Mouse (Mus musculus) spleen, postnatal 4 days (tissue): ENCODE data around the gene 1700029H14Rik.

ENCODE experiments used
- DNase-seq, 2 experiments: peaks; one replicate each; pipeline ENCODE4 v3.0.0; 2022; ENCODE audit warnings: low spot score in 2 of 2

The 1700029H14Rik gene

GRCm38 (mm10) chr8:13504894-13505674 is 57.2 kb downstream of the 1700029H14Rik start:
- DNase-seq, result no peak

- no peak for DNase-seq
Measured at GRCm38 (mm10) chr8:13503936-13504606, 58.2 kb downstream of the 1700029H14Rik start.

- no peak for DNase-seq
Measured at GRCm38 (mm10) chr8:13501221-13501620, 61.0 kb downstream of the 1700029H14Rik start.
